Mouse (Mus musculus): ENCODE measurements at regions not wholly inside any gene's neighbourhood (a gene's known extent, or its start where the extent isn't known, plus 50 kb on each side); places are given as distances from the start of the nearest gene placed in this dataset.

- Histone ChIP-seq H3K9me3 (replicated peaks; ENCODE audit: low read length) (no peaks in the 10 kb centered on the region), H3K79me2 (replicated peaks; ENCODE audit: control insufficient read depth, extremely low read depth, insufficient read depth, poor library complexity, severe bottlenecking) (no peaks in the 10 kb centered on the region), H3K36me3 (replicated peaks in 1 of 2; ENCODE audit: control insufficient read depth in 1 of 2, insufficient read depth in 1 of 2, low read length in 1 of 2) (no peaks in the 10 kb centered on the region), H3K4me2 (ENCODE audit: insufficient read depth, low read depth, poor library complexity, severe bottlenecking) (no peak overlapping the region), H3K9ac (ENCODE audit: insufficient read depth, low read depth) (no peak overlapping the region), H3K27ac (ENCODE audit: insufficient read depth, low read depth) (no peak overlapping the region), H3K4me3 (replicated peaks in 1 of 3; ENCODE audit: low read depth in 2 of 3, low read length in 2 of 3, poor library complexity in 1 of 3) (no peak overlapping the region), H3K27me3 (replicated peaks) (no peaks in the 10 kb centered on the region), H3K4me1 (ENCODE audit: control insufficient read depth in 1 of 2, insufficient read depth in 2 of 2) (no peaks in the 10 kb centered on the region)
- dilution Hi-C loops (cut with MboI; ENCODE audit: extremely low pct_ligation_motif_present, extremely low pct_unique_long_range_greater_than_20kb, low sequenced_read_pairs) (no loop called here), in situ Hi-C loops (cut with MboI; ENCODE audit: low pct_ligation_motif_present, low pct_unique_long_range_greater_than_20kb, low sequenced_read_pairs) (no loop called here)
- TF ChIP-seq NELFE (IDR thresholded peaks at IDR 0.05; ENCODE audit: low read depth, low read length): no peak
- TF ChIP-seq BHLHE40 (IDR thresholded peaks at IDR 0.05; ENCODE audit: low read depth, low read length): no peak
- no peak for TF ChIP-seq MEF2A (IDR thresholded peaks at IDR 0.05; ENCODE audit: borderline replicate concordance, low read depth, low read length)
- TF ChIP-seq CHD2 (IDR thresholded peaks at IDR 0.05; ENCODE audit: low read length): no peak
- no peak for TF ChIP-seq ZMIZ1 (IDR thresholded peaks at IDR 0.05; ENCODE audit: low read depth, low read length)
- TF ChIP-seq MAZ (IDR thresholded peaks at IDR 0.05; ENCODE audit: low read depth, low read length): no peak
- no peak for TF ChIP-seq USF1 (IDR thresholded peaks at IDR 0.05; ENCODE audit: low read depth, low read length)
- TF ChIP-seq USF2 (conservative IDR thresholded peaks at IDR 0.05; ENCODE audit: low read depth, low read length): no peak
- no peak for TF ChIP-seq PAX5 (IDR thresholded peaks at IDR 0.05; ENCODE audit: low read length)
- no peak for TF ChIP-seq RAD21 (IDR thresholded peaks at IDR 0.05; ENCODE audit: low read depth, low read length)
- no peak for TF ChIP-seq CTCF (conservative IDR thresholded peaks at IDR 0.05 in 1 of 2, IDR thresholded peaks at IDR 0.05 in 1 of 2; ENCODE audit: low read depth in 2 of 2, low read length in 2 of 2)
- TF ChIP-seq CHD1 (IDR thresholded peaks at IDR 0.05; ENCODE audit: low read depth, low read length): no peak
- no peak for TF ChIP-seq MYC (IDR thresholded peaks at IDR 0.05; ENCODE audit: low read depth, low read length)
- no peak for DNase-seq (ENCODE audit: extremely low read depth)
These were observed 170.4 kb downstream of the Rnf144a start for GRCm38 (mm10) chr12:26244701-26245100.

GRCm38 (mm10) chr12:26227557-26228020 is 187.5 kb downstream of the Rnf144a start:
- in situ Hi-C loops (cut with MboI; ENCODE audit: low pct_ligation_motif_present, low pct_unique_long_range_greater_than_20kb, low sequenced_read_pairs): no loop called here
- Histone ChIP-seq H3K27me3 (replicated peaks) (no peaks in the 10 kb centered on the region), H3K27ac (ENCODE audit: insufficient read depth, low read depth) (no peak overlapping the region), H3K4me1 (ENCODE audit: control insufficient read depth in 1 of 2, insufficient read depth in 2 of 2) (peaks cover 4 to 21% of the 10 kb centered on the region in 2 experiments), H3K9me3 (replicated peaks; ENCODE audit: low read length) (no peaks in the 10 kb centered on the region), H3K36me3 (replicated peaks in 1 of 2; ENCODE audit: control insufficient read depth in 1 of 2, insufficient read depth in 1 of 2, low read length in 1 of 2) (no peaks in the 10 kb centered on the region), H3K79me2 (replicated peaks; ENCODE audit: control insufficient read depth, extremely low read depth, insufficient read depth, poor library complexity, severe bottlenecking) (no peaks in the 10 kb centered on the region), H3K4me2 (ENCODE audit: insufficient read depth, low read depth, poor library complexity, severe bottlenecking) (no peak overlapping the region), H3K4me3 (replicated peaks in 1 of 3; ENCODE audit: low read depth in 2 of 3, low read length in 2 of 3, poor library complexity in 1 of 3) (no peak overlapping the region), H3K9ac (ENCODE audit: insufficient read depth, low read depth) (no peak overlapping the region)
- dilution Hi-C loops (cut with MboI; ENCODE audit: extremely low pct_ligation_motif_present, extremely low pct_unique_long_range_greater_than_20kb, low sequenced_read_pairs): no loop called here
- TF ChIP-seq ZMIZ1 (IDR thresholded peaks at IDR 0.05; ENCODE audit: low read depth, low read length) (no peak), MYC (IDR thresholded peaks at IDR 0.05; ENCODE audit: low read depth, low read length) (no peak), SMC3 (IDR thresholded peaks at IDR 0.05; ENCODE audit: low read depth, low read length) (no peak), UBTF (IDR thresholded peaks at IDR 0.05; ENCODE audit: low read depth, low read length) (no peak), IRF4 (IDR thresholded peaks at IDR 0.05; ENCODE audit: low read depth, low read length) (no peak), POLR2AphosphoS2 (IDR thresholded peaks at IDR 0.05; ENCODE audit: low read depth, low read length) (no peak), SIN3A (IDR thresholded peaks at IDR 0.05; ENCODE audit: low read length) (no peak), JUND (conservative IDR thresholded peaks at IDR 0.05; ENCODE audit: low read depth, low read length) (no peak), EP300 (IDR thresholded peaks at IDR 0.05; ENCODE audit: low read length) (no peak), ETS1 (conservative IDR thresholded peaks at IDR 0.05; ENCODE audit: low read depth, low read length) (no peak), POLR2A (IDR thresholded peaks at IDR 0.05; ENCODE audit: low read depth, low read length) (no peak), NRF1 (IDR thresholded peaks at IDR 0.05; ENCODE audit: low read depth, low read length) (no peak), KAT2A (IDR thresholded peaks at IDR 0.05; ENCODE audit: insufficient replicate concordance, low read length) (no peak), JUN (IDR thresholded peaks at IDR 0.05; ENCODE audit: insufficient read depth, low read depth, low read length) (no peak), PAX5 (IDR thresholded peaks at IDR 0.05; ENCODE audit: low read length) (no peak), CTCF (conservative IDR thresholded peaks at IDR 0.05 in 1 of 2, IDR thresholded peaks at IDR 0.05 in 1 of 2; ENCODE audit: low read depth in 2 of 2, low read length in 2 of 2) (no peak), RCOR1 (conservative IDR thresholded peaks at IDR 0.05; ENCODE audit: low read depth, low read length) (no peak), E2F4 (IDR thresholded peaks at IDR 0.05; ENCODE audit: insufficient replicate concordance, low read depth, low read length) (no peak)
- DNase-seq (ENCODE audit: extremely low read depth): no peak
